Mouse (Mus musculus) kidney, postnatal 0 days (tissue): Measurements from ENCODE around the gene Map3k20. TPM values are rescaled to one million over a fixed set of nuclear protein-coding genes. Genes with fewer than 3 reads are reported as not detected.

Source experiments
- ATAC-seq: fragments of 200-750 bp; cut with Nextera tagmentation; replicated peaks from 2 replicates; pipeline ENCODE4 v1.8.0; 2017; ENCODE audit warnings: low read depth, moderate number of reproducible peaks, moderate TSS enrichment, moderate library complexity; ENCODE audit not compliant: low FRiP score
- DNase-seq: peaks from one replicate; pipeline ENCODE4 v3.0.0-alpha.2; 2016; ENCODE audit warnings: low spot score
- H3K27ac ChIP-seq: fragments of 300-500 bp; sonication (generic); 2 replicates; pipeline ENCODE4 v1.5.1; 2014; ENCODE audit warnings: mild to moderate bottlenecking
- H3K27me3 ChIP-seq: fragments of 300-500 bp; sonication (generic); 2 replicates; pipeline ENCODE4 v1.6.1; 2014; ENCODE audit warnings: low read length, mixed read lengths; ENCODE audit not compliant: insufficient read depth
- H3K36me3 ChIP-seq: fragments of 300-500 bp; sonication (generic); 2 replicates; pipeline ENCODE4 v1.6.1; 2014; ENCODE audit warnings: low read length, mixed read lengths; ENCODE audit not compliant: insufficient read depth
- H3K4me1 ChIP-seq: fragments of 300-500 bp; sonication (generic); replicated peaks from 2 replicates; pipeline ENCODE4 v1.6.1; 2014; ENCODE audit warnings: antibody characterized with exemption, low read length, mixed read lengths; ENCODE audit not compliant: insufficient read depth
- H3K4me2 ChIP-seq: fragments of 300-500 bp; sonication (generic); 2 replicates; pipeline ENCODE4 v1.6.1; 2014; ENCODE audit warnings: mild to moderate bottlenecking, low read length, moderate library complexity, mixed read lengths
- H3K4me3 ChIP-seq: fragments of 300-500 bp; sonication (generic); replicated peaks from 2 replicates; pipeline ENCODE4 v1.5.1; 2014; ENCODE audit warnings: low read depth, low read length
- H3K9ac ChIP-seq: fragments of 300-500 bp; sonication (generic); 2 replicates; pipeline ENCODE4 v1.6.1; 2014; ENCODE audit warnings: low read depth, low read length
- H3K9me3 ChIP-seq: fragments of 300-500 bp; sonication (generic); replicated peaks from 2 replicates; pipeline ENCODE4 v1.6.1; 2016; ENCODE audit warnings: low read length, inconsistent platforms, mixed read lengths
- CTCF ChIP-seq: IDR thresholded peaks from 2 replicates; pipeline ENCODE4 v1.5.1; 2016; ENCODE audit warnings: antibody characterized with exemption, low read depth, mild to moderate bottlenecking, moderate library complexity
- WGBS: fragments of 180-500 bp; shearing (Covaris S2); extraction: QIAGEN DNeasy Blood & Tissue Kit; methylation state at CpG from one replicate; pipeline ENCODE4 v1.1.7; 2014; 5-methylcytosine and 5-hydroxymethylcytosine counted together
- polyA plus RNA-seq: library from polyadenylated mRNA; unstranded; fragments of >200 nt; fragmentation: Nextera tagmentation; extraction: Ambion mirVana; gene quantifications from 2 replicates; pipeline ENCODE4 v1.2.1, GENCODE M21; 2015

The Map3k20 gene
- polyA plus RNA-seq, 1 experiment from 2014 or later = 10.1 TPM

DNA sequence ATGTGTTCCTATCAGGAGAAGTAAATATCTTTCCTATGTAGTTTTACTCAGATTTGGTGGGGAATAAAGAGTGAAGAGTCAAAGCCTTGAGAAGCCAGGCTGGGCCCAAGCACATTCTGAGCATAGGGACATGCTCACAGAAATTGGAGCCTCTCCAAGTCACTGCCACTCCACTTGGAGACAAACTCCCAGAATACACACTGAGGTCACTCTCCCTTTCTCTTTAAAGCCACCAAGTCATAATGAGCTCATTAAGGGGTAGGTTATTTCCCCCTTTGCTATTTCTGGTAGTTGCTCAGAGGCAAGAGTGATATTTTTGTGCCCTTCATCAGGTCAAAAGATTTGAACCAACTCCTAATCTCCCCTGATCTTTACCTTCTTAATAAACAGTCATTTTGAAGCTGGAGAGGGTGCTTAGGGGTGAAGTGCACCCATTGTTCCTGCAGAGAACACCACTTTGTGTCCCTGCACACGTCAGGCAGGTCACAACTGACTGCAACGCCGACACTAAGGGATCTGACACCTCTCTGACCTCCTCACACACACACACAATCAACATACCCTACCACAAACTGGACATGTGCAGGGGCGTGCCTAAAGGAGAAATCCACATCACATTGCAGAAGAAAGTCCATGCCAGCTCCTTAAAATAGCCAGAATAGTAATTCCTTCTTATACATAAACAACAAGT lies 15.6 kb upstream of the Map3k20 start:
- WGBS = 67% methylated on average over 4 of the region's 4 CpGs

GRCm38 (mm10) chr2:72278247-72278873 lies 7.1 kb upstream of the Map3k20 start:
- no peaks in the 10 kb centered on the region for H3K27me3 ChIP-seq
- no peaks in the 10 kb centered on the region for H3K9me3 ChIP-seq
- H3K9ac ChIP-seq = no peak overlapping the region
- no peak for TF ChIP-seq CTCF
- H3K36me3 ChIP-seq = no peaks in the 10 kb centered on the region
- H3K4me1 ChIP-seq = no peaks in the 10 kb centered on the region
- H3K4me2 ChIP-seq = no peak overlapping the region
- ATAC-seq (no peak), DNase-seq (no peak)
- H3K27ac ChIP-seq = no peak overlapping the region
- H3K4me3 ChIP-seq = no peak overlapping the region
- 73% methylated on average over 4 of the region's 4 CpGs for WGBS

More for the DNA sequence above, 15.6 kb upstream of the Map3k20 start:
- no peak overlapping the region for H3K27ac ChIP-seq
- H3K27me3 ChIP-seq = no peaks in the 10 kb centered on the region
- no peak overlapping the region for H3K4me2 ChIP-seq
- H3K36me3 ChIP-seq = no peaks in the 10 kb centered on the region
- no peaks in the 10 kb centered on the region for H3K9me3 ChIP-seq
- no peak overlapping the region for H3K9ac ChIP-seq
- H3K4me1 ChIP-seq = no peaks in the 10 kb centered on the region
- no peak for TF ChIP-seq CTCF
- DNase-seq (no peak), ATAC-seq (no peak)
- H3K4me3 ChIP-seq = no peak overlapping the region

- no peaks in the 10 kb centered on the region for H3K36me3 ChIP-seq
- no peak overlapping the region for H3K9ac ChIP-seq
- H3K9me3 ChIP-seq = no peaks in the 10 kb centered on the region
- H3K4me1 ChIP-seq = no peaks in the 10 kb centered on the region
- no peak overlapping the region for H3K4me2 ChIP-seq
- H3K27me3 ChIP-seq = no peaks in the 10 kb centered on the region
- TF ChIP-seq CTCF = no peak
- 90% methylated on average over 5 of the region's 5 CpGs for WGBS
- H3K27ac ChIP-seq = no peak overlapping the region
- no peak for DNase-seq
- no peak for ATAC-seq
- no peak overlapping the region for H3K4me3 ChIP-seq
Measured at GRCm38 (mm10) chr2:72280524-72280923, 4.9 kb upstream of the Map3k20 start.

DNA sequence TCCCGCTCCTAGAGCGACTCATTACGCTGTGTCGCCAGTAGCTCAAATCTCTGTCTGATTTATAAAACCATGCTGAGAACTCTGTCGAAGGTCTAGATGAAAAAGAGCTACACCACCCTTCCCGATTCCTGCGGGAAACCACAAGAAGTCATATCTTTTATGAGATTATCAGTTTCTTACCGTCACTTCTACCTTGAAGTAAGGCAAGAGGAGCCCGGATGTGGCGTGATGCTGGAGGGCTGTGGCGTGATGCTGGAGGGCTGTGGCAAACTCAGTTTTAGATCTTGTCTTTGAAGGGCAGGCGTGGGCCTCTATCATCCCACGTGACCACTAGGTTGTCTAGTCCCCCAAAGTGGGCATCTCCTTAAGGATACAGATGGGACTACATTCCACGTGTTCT lies 3.5 kb upstream of the Map3k20 start:
- Histone ChIP-seq H3K4me3 (no peak overlapping the region), H3K4me2 (no peak overlapping the region), H3K27me3 (no peaks in the 10 kb centered on the region), H3K9me3 (no peaks in the 10 kb centered on the region), H3K27ac (no peak overlapping the region), H3K9ac (no peak overlapping the region), H3K36me3 (no peaks in the 10 kb centered on the region), H3K4me1 (no peaks in the 10 kb centered on the region)
- 95% methylated on average over 14 of the region's 14 CpGs for WGBS
- DNase-seq = no peak
- ATAC-seq = no peak
- no peak for TF ChIP-seq CTCF

DNA sequence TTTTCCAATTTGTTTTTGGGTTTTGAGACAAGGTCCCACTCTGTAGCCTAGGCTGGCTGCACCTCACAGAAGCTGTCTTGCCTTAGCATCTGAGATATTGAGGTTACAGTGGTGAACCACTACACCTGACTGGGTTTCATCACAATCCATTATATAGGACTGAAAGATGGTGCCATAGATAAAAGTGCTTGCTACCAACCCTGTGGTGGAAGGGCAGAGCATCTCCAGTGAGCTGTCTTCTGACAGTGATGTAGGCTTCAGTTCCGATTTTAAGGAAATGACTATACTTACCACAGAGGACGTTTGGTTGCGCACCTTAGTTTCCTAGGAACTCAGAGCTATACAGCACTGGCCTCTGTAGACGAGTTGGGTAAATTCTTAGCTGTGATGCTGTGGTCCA lies 2.7 kb upstream of the Map3k20 start:
- no peak for TF ChIP-seq CTCF
- DNase-seq = no peak
- Histone ChIP-seq H3K27me3 (no peaks in the 10 kb centered on the region), H3K4me2 (no peak overlapping the region), H3K36me3 (no peaks in the 10 kb centered on the region), H3K4me1 (no peaks in the 10 kb centered on the region), H3K4me3 (no peak overlapping the region), H3K27ac (no peak overlapping the region), H3K9me3 (no peaks in the 10 kb centered on the region), H3K9ac (no peak overlapping the region)
- no peak for ATAC-seq
- WGBS = 83% methylated on average over 4 of the region's 4 CpGs

- H3K27me3 ChIP-seq = no peaks in the 10 kb centered on the region
- no peak for TF ChIP-seq CTCF
- H3K27ac ChIP-seq = no peak overlapping the region
- no peak overlapping the region for H3K9ac ChIP-seq
- ATAC-seq (no peak), DNase-seq (no peak)
- no peaks in the 10 kb centered on the region for H3K36me3 ChIP-seq
- H3K4me1 ChIP-seq = no peaks in the 10 kb centered on the region
- H3K9me3 ChIP-seq = no peaks in the 10 kb centered on the region
- H3K4me2 ChIP-seq = no peak overlapping the region
- H3K4me3 ChIP-seq = no peak overlapping the region
- 73% methylated on average over 7 of the region's 7 CpGs for WGBS
Measured at GRCm38 (mm10) chr2:72284689-72285088, 748 bp upstream of the Map3k20 start.
